Mouse (Mus musculus) heart, embryonic 15.5 days (tissue): ENCODE results near the gene Sept14. TPM values are rescaled to one million over a fixed set of nuclear protein-coding genes. Genes with fewer than 3 reads are reported as not detected.

Source experiments
- ATAC-seq: fragments of 200-750 bp; cut with Nextera tagmentation; replicated peaks from 2 replicates; pipeline ENCODE4 v1.8.0; 2017; ENCODE audit warnings: low read depth, moderate TSS enrichment; ENCODE audit not compliant: insufficient number of reproducible peaks, insufficient read depth, low FRiP score
- H3K27ac ChIP-seq: fragments of 300-500 bp; sonication (generic); 2 replicates; pipeline ENCODE4 v1.5.1; 2015; ENCODE audit warnings: mild to moderate bottlenecking, inconsistent platforms
- H3K27me3 ChIP-seq: fragments of 300-500 bp; sonication (generic); 2 replicates; pipeline ENCODE4 v1.6.1; 2015; ENCODE audit warnings: inconsistent platforms
- H3K36me3 ChIP-seq: fragments of 300-500 bp; sonication (generic); 2 replicates; pipeline ENCODE4 v1.6.1; 2015; ENCODE audit warnings: mild to moderate bottlenecking, inconsistent platforms
- H3K4me1 ChIP-seq: fragments of 300-500 bp; sonication (generic); replicated peaks from 2 replicates; pipeline ENCODE4 v1.6.1; 2015; ENCODE audit warnings: inconsistent platforms
- H3K4me2 ChIP-seq: fragments of 300-500 bp; sonication (generic); 2 replicates; pipeline ENCODE4 v1.6.1; 2015; ENCODE audit warnings: inconsistent platforms, mild to moderate bottlenecking, moderate library complexity
- H3K4me3 ChIP-seq: fragments of 300-500 bp; sonication (generic); 2 replicates; pipeline ENCODE4 v1.5.1; 2015; ENCODE audit warnings: mild to moderate bottlenecking, inconsistent platforms
- H3K9ac ChIP-seq: fragments of 300-500 bp; sonication (generic); 2 replicates; pipeline ENCODE4 v1.6.1; 2015; ENCODE audit warnings: mild to moderate bottlenecking, inconsistent platforms
- H3K9me3 ChIP-seq: fragments of 300-500 bp; sonication (generic); replicated peaks from 2 replicates; pipeline ENCODE4 v1.6.1; 2016; ENCODE audit warnings: inconsistent platforms
- WGBS: fragments of 180-500 bp; shearing (Covaris S2); methylation state at CpG from one replicate; pipeline ENCODE4 v1.1.7; 2015; ENCODE audit warnings: mixed read lengths; 5-methylcytosine and 5-hydroxymethylcytosine counted together
- polyA plus RNA-seq: library from polyadenylated mRNA; unstranded; fragments of >200 nt; fragmentation: Nextera tagmentation; extraction: Ambion mirVana; gene quantifications from 2 replicates; pipeline ENCODE4 v1.2.1, GENCODE M21; 2015

Gene Sept14
- polyA plus RNA-seq, 1 experiment from 2014 or later, result not detected

DNA sequence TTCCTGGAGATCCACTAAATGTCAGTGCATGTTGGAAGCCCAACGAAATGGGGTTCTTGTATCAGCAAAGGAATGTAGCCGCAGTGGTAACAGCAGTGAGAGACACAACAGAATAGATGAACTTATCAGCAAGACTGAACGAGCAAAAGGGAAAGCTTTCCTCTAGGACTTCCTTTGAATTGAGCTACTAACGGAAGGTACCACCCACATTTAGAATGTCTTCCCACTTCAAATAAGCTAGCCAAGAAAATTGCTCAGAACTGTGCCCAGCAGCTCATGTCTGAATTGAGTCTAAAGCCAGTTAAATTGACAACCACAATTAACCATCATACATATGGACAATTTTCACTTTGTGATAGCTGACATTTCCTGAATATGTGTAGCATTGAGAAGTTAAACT lies 40.5 kb downstream of the Sept14 start:
- Histone ChIP-seq H3K36me3 (no peaks in the 10 kb centered on the region), H3K27me3 (no peaks in the 10 kb centered on the region), H3K4me3 (no peak overlapping the region), H3K9me3 (no peaks in the 10 kb centered on the region), H3K27ac (no peak overlapping the region), H3K9ac (no peak overlapping the region), H3K4me2 (no peak overlapping the region), H3K4me1 (peaks cover 6% of the 10 kb centered on the region)
- ATAC-seq, result no peak
- WGBS, result 77% methylated on average over 4 of the region's 4 CpGs

DNA sequence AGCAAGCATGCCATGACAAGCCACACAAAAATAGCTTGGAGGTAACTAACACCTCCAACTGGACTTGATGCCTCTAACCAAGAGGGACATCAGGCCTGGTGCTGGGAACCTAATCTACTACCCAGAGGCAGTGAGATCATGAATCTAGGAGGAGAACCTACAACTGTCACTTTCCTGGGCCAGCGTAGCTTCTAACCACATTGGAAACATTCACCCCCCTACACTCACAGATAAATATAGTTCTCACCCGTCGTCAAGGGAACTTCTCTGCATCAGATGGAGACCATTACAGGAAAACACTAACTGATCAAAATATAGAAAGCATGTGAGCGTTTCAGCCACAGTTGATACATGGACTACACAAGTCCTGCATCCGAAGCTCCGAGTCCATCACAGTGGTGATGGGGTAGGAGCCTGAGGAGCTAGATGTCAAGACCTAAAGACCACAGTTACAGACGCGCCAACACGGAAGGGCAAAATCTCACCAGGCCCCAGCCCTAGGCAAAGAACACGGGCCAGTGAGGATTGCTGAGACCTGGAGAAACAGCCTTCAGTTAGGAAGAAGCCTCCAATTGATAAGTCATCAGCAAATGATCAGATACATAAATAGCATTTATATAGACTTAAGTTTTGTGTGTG lies 41.9 kb downstream of the Sept14 start:
- Histone ChIP-seq H3K4me2 (no peak overlapping the region), H3K4me3 (no peak overlapping the region), H3K9me3 (no peaks in the 10 kb centered on the region), H3K36me3 (no peaks in the 10 kb centered on the region), H3K9ac (no peak overlapping the region), H3K27ac (no peak overlapping the region), H3K27me3 (no peaks in the 10 kb centered on the region), H3K4me1 (peaks cover 6% of the 10 kb centered on the region)
- WGBS, result 87% methylated on average over 10 of the region's 10 CpGs
- ATAC-seq, result no peak

GRCm38 (mm10) chr5:129664090-129664489 lies 44.2 kb downstream of the Sept14 start:
- no peak for ATAC-seq
- WGBS, result 81% methylated on average over 5 of the region's 5 CpGs
- H3K27ac ChIP-seq, result no peak overlapping the region
- H3K4me3 ChIP-seq, result no peak overlapping the region
- H3K9ac ChIP-seq, result no peak overlapping the region
- H3K4me2 ChIP-seq, result no peak overlapping the region
- peaks cover 17% of the 10 kb centered on the region; the same call in 1 of the 2 replicates for H3K36me3 ChIP-seq
- peaks cover 3% of the 10 kb centered on the region for H3K4me1 ChIP-seq
- no peaks in the 10 kb centered on the region for H3K9me3 ChIP-seq
- H3K27me3 ChIP-seq, result no peaks in the 10 kb centered on the region

DNA sequence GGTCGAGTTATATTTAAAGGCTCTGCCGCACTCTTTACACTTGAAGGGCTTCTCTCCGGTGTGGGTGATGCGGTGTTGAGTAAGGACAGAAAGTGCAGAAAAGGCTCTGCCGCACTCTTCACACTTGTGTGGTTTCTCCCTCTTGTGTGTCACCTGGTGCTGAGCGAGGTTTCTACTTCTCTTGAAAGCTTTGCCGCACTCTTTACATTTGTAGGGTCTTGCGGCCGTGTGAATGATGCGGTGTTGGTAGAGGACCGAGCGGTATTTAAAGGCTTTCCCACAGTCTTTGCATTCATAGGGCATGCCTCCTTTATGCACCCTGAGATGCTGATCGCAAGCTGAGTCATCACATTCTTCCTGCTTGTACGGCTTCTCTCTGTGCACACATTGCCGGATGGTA lies 50.4 kb downstream of the Sept14 start:
- Histone ChIP-seq H3K9me3 (no peaks in the 10 kb centered on the region), H3K27ac (no peak overlapping the region), H3K27me3 (no peaks in the 10 kb centered on the region), H3K36me3 (peaks cover 54% of the 10 kb centered on the region), H3K9ac (no peak overlapping the region), H3K4me1 (no peaks in the 10 kb centered on the region), H3K4me3 (no peak overlapping the region), H3K4me2 (no peak overlapping the region)
- 92% methylated on average over 15 of the region's 15 CpGs for WGBS
- no peak for ATAC-seq

GRCm38 (mm10) chr5:129657016-129657415 lies 51.3 kb downstream of the Sept14 start:
- Histone ChIP-seq H3K9me3 (no peaks in the 10 kb centered on the region), H3K4me2 (no peak overlapping the region), H3K27ac (no peak overlapping the region), H3K27me3 (no peaks in the 10 kb centered on the region), H3K36me3 (peaks cover 54% of the 10 kb centered on the region), H3K4me1 (no peaks in the 10 kb centered on the region), H3K4me3 (no peak overlapping the region), H3K9ac (no peak overlapping the region)
- no peak for ATAC-seq
- 94% methylated on average over 10 of the region's 10 CpGs for WGBS

GRCm38 (mm10) chr5:129650858-129651257 lies 57.5 kb downstream of the Sept14 start:
- H3K27me3 ChIP-seq, result no peaks in the 10 kb centered on the region
- no peak overlapping the region for H3K4me2 ChIP-seq
- H3K27ac ChIP-seq, result no peak overlapping the region
- 90% methylated on average over 5 of the region's 5 CpGs for WGBS
- no peak for ATAC-seq
- no peaks in the 10 kb centered on the region for H3K9me3 ChIP-seq
- H3K36me3 ChIP-seq, result peaks cover 6% of the 10 kb centered on the region; the same call in 1 of the 2 replicates
- no peak overlapping the region for H3K9ac ChIP-seq
- no peak overlapping the region for H3K4me3 ChIP-seq
- no peaks in the 10 kb centered on the region for H3K4me1 ChIP-seq

Other genes with a start within 250 kb of the Sept14 start
- 22.9 and 28.0 TPM in 2 replicates for gene Sfswap, start 207.3 kb downstream of the Sept14 start, polyA plus RNA-seq
- gene Mmp17, start 124.3 kb downstream of the Sept14 start, polyA plus RNA-seq, result 1.3 and 2.0 TPM in 2 replicates
- 3.0 and 4.0 TPM in 2 replicates for gene Zfp11, start 38.4 kb downstream of the Sept14 start, polyA plus RNA-seq
- gene Mrps17, start 7.0 kb upstream of the Sept14 start, polyA plus RNA-seq, result 152 and 157 TPM in 2 replicates
- gene Nipsnap2, start 16.6 kb upstream of the Sept14 start, polyA plus RNA-seq, result 299 and 399 TPM in 2 replicates
- gene Psph, start 78.9 kb upstream of the Sept14 start, polyA plus RNA-seq, result 26.3 and 29.3 TPM in 2 replicates
- 20.8 and 26.2 TPM in 2 replicates for gene Sumf2, start 138.5 kb upstream of the Sept14 start, polyA plus RNA-seq
- 889 and 921 TPM in 2 replicates for gene Chchd2, start 179.0 kb upstream of the Sept14 start, polyA plus RNA-seq
- 2.1 and 2.6 TPM in 2 replicates for gene Zbed5, start 187.2 kb upstream of the Sept14 start, polyA plus RNA-seq
- 2.3 and 2.5 TPM in 2 replicates for gene Phkg1, start 190.0 kb upstream of the Sept14 start, polyA plus RNA-seq
- gene Nupr1l, start 200.0 kb upstream of the Sept14 start, polyA plus RNA-seq, result 2.0 and 2.8 TPM in 2 replicates
- gene Vkorc1l1, start 233.5 kb upstream of the Sept14 start, polyA plus RNA-seq, result 13.2 and 14.3 TPM in 2 replicates